Mouse (Mus musculus) liver, postnatal 0 days (tissue): ENCODE results near the gene Olfr1218.

Source experiments
- CTCF ChIP-seq: sonication (generic); IDR thresholded peaks from 2 replicates; pipeline ENCODE4 v1.5.1; 2016; ENCODE audit warnings: antibody characterized with exemption, low read depth
- EP300 ChIP-seq: IDR thresholded peaks from 2 replicates; pipeline ENCODE4 v1.6.1; 2016; ENCODE audit warnings: antibody characterized with exemption, low read depth, mild to moderate bottlenecking

DNA sequence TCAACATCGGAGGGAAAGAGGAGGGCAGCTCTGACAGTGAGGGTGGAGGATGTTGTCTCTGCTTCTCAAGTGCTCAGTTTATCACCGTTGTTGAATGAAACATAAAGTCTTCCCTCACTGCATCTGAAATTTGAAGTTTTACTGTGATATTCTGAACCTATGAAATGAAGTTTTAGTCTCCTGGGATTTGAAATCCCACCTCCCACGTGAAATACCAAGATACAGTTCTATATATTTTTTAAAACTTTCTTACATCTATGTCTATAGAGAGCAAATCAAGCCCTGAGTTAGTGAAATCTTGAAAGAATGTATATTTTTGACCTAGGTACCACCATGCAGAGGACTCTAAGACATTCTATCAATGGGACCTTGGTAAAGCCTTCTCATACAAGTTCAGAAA is 45.7 kb upstream of the Olfr1218 start, which contains the start of gene Olfr1220:
- TF ChIP-seq CTCF (no peak), EP300 (no peak)
